Mouse (Mus musculus): ENCODE results near the gene Rnf214.
A peak's percentile ranks its signal among the peaks of the same experiment; 100 is the strongest.

Rnf214 gene

DNA sequence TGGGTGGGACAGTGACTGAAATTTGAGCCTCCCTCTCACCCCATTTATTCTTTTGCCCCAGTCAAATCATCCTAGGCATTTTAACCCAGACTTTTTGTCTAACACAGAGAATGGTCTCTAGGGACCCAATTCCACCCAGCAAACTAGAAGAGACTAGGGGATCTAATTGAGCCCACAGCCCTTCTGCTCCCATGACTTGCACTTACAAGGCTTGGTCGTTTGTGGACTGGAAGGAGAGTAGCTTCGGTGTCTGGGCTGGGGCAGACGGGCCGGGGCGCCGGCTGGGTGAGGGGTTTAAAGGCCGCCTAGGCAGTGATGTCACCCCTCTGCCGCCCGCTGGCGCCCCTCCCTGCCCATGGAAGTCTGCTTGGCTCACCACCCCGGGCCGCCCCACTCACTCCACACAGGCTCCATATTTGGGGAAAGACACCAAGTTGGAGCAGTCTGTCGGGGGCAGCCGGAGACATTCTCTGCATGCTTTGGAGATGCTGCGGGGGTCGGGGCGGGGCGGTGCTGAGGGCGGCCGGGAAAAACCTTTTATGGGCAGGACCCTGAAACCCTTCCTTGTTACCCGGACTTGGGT lies 29.0 kb upstream of the Rnf214 start, which contains the start of gene Tagln:
Gene Tagln, minus strand, starts transcription at position 431 of the 583 bp plus-strand sequence.
- no peak for DNase-seq (ENCODE audit: low spot score)

DNA sequence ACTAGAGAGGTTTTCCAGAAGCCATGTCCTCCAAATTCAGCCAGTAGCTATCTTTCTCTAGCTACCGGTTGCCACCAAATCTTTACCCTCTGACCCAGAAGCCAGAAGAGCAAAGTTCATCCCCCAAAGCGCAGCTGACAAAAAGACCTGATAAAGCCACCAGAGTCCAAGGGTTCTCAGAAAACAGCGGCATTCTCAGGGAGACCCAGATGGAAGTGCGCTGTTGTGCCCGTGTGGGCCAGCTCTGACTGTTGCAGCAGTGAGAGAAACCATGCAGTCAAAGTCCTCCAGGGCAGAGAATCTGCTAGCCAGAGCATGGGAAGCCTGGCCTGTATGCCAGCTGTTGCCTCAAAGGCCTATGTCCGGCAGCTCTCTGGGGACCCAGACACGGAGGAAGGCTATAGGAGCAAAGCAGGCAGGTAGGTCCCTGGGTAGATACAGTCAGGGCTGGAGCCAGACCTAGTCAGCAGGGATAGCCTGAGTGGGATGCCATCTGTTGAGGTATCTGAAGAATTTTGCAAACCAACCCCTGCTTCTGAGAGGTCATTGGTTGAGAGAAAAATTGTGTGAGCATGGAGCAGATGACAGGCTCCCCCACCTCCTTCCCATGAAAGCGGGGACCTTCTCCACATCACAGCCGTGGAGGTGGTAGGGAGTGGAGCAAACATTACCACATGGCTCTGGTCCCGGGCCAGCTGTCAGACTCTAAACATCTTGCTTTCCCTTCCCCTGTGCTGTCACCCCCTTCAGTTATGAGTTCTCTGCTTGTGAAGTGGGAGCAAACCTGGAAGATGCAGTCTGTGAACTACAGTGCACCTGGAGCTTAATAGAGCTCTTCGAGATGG lies 26.1 kb upstream of the Rnf214 start:
- no peak for DNase-seq (ENCODE audit: low spot score)

DNA sequence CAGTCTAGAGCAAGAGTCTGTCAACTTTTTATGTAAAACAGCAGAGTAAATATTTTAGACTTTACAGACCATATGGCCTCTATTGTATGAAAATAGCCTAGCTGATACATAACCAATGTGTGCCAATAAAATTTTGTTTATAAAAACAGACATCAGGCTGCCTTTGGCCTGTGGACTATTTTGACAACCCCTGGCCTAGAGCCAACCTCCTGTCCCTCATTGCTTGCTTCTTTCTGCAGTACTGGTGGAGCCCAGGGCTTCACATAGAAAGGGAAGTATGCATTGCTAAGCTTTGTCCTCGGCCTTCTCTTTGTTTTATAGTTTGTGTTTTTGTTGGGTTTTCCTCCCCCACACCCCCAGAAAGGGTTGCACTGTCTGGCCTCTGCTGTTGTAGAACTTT lies 25.2 kb upstream of the Rnf214 start:
- DNase-seq (ENCODE audit: low spot score), result no peak

DNA sequence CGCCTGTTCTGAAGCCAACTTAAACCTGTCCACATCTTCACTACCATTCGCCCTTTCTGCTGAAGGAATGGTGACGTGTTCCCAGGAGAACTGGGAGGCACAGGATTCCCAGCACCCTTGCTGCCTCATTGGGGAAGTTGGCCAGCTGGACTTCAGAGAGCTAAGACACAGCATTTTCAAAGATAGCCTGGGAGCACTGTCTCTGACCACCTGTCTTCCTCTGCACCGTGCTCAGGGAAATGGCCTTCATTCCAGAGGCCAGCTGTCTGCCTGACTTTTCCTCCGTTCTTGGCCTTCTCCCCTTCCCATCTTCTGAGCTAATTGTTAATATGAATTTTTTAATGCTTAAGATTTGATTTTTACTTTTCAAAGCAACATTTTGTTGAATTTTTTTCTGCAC lies 22.6 kb upstream of the Rnf214 start:
- DNase-seq (ENCODE audit: low spot score), result no peak

DNA sequence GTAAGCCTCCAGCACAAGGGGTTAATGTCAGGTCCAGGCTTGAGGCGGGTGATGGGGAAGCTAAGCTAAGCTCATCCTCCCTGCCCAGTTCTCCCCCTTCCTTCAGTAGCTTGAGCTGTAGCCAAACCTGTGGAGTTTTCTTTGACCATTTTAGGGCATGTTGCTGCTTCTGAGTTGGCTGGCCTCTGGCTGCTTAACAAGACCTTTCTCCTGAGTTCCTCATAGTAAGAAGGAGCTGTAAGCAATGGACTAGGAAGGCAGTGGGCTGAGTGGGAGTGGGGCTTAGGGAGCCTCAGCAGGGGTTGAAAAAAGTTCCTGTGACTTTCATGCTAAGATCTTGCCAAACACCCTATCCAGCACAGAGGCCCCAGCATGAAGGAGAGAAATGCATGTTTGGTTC lies 13.2 kb upstream of the Rnf214 start:
- no peak for DNase-seq (ENCODE audit: low spot score)

DNA sequence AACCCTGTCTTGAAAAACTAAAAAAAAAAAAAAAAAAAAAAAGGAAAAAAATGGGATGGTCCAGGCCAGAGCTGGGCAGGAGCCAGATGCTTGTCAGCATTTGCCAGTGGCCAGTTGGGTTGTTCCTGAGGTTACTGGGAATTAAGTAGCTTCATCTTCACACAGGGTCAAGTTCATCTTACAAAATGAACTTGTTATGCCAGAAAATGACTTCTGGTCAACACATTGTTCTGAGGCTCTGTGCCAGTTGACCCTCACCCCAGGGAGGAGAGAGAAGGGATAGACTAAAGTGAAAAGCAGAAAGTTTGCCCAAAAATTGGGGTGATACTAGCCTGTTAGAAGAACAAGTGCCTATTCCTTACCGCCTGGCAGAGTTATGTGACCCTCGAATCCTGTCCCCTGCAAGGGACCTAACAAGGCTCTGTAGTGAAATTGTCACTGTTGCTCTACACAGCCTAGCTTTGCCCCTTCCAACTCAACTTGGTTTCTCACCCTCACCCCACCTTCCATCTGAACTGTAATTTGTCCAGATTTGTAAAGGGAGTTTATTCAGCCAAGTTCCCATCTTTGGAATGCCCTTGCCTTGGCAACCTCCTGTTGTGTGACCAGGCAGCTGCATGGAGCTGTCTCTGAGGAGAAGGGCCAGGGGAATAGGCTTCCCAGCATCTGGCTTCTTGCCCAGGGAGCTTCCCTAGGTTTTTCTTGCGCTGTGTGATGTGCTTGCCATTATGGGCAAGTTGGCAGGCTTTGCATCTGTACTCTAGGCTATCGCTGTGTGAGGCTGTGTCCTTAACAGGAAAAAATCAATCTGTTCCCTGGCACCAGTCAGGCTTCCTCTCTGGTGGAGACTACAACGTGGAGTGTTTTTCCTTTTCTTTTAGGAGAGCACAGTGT lies 10.6 kb upstream of the Rnf214 start:
- no peak for DNase-seq (ENCODE audit: low spot score)

- no peak for DNase-seq (ENCODE audit: low spot score)
Measured at GRCm38 (mm10) chr9:45915659-45916058, 8.9 kb upstream of the Rnf214 start.

- DNase-seq (ENCODE audit: low spot score), result peak; percentile 37
Measured at GRCm38 (mm10) chr9:45911673-45912072, 5.0 kb upstream of the Rnf214 start.

GRCm38 (mm10) chr9:45910995-45911394 lies 4.3 kb upstream of the Rnf214 start:
- no peak for DNase-seq (ENCODE audit: low spot score)

GRCm38 (mm10) chr9:45907078-45907428 lies 342 bp upstream of the Rnf214 start:
- DNase-seq (ENCODE audit: low spot score), result peak; percentile 32

DNA sequence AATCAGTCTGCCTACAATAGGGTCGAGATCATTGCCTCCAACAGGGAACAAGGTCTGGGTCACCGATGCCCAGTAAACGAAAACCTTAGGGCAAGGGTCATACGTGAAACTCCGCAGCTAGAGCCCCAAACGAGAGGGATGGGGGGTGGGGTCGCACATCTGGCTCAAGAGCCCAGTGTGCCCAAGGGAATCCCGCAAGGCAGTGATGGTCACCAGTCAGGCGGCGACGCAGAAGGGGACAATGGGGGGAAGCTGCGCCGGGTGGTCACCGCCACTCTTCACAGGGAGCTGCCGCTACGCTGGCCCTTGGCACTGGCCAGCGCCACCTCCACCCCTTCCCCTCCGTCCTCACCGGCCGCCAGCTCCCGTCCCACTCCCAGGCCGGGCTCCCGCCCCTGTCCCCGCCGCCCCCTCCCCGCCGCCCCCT lies 887 bp downstream of the Rnf214 start:
- DNase-seq (ENCODE audit: low spot score), result peak; percentile 7

DNA sequence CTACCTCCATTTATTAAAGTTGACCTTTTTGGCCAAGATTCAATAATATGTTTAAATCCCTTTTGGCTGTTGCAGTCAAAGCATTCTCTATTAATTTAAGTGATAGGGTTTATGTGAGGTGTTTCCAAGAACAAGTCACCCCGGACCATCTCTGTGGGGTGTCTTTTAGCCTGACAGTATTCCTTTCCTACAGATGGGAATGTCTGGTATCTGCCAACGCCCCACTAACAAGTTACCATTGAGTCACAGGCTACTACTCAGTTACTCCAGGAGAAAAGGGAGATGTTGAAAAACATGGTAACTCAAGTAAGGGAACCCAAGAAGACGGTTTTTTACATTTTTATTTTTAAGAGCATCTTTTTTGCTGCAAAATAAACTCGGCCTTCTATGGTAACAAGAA lies 1.5 kb downstream of the Rnf214 start:
- DNase-seq (ENCODE audit: low spot score), result no peak

- no peak for DNase-seq (ENCODE audit: low spot score)
Measured at GRCm38 (mm10) chr9:45893681-45894080, 13.0 kb downstream of the Rnf214 start.

DNA sequence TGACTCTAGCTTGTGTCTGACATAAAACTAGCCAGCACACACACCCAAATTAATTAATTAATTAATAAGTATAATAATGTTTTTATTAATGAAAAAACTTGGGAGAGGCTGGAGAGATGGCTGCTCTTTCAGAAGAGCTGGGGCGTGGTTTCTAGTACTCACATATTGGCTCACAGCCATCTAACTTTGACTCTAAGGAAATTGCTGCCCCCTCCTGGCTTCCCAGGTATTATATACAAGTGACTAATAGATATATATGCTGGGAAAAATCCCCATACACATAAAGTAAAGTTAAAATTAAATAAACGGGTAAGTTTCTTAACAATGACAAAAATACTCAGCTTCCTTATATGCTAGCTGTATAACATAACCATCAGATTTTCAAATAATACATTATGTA lies 28.8 kb downstream of the Rnf214 start:
- peak; percentile 13 for DNase-seq (ENCODE audit: low spot score)

DNA sequence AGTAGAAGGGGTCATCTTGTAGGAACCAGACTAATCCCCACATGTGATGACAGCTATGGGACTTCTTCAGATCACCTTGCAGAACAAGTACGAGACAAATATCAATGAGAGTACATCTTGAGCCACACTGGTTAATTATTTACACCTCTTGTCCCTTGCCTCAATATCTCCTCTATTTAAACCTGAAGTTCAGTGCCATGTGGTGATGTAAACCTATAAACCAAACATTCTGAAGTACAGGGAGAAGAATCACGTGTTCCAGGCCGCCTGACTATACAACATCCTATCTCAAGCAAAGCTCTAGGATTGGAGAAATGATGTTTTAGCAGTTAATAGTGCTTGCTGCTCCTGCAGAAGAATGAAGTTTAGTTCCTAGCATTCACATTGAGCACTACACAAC lies 36.4 kb downstream of the Rnf214 start:
- DNase-seq (ENCODE audit: low spot score), result no peak

DNA sequence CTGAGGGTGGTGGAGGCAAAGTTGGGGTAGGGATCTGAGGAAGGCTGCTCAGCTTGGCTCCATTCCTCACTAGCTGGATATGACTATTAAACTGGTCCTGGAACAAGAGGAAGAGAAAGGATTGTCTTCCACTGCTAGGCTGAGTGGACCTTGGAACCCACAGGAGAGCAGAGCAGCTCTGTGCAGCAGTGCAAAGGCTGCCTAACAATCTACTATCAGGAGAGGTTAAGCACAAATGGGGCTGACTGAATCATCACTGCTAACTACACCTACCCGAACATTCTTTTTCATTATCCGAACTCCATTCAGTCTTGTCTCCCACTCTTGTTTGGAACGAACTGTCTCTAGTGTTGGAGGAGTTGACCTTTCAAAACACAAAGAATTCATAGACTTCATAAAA lies 37.5 kb downstream of the Rnf214 start:
- no peak for DNase-seq (ENCODE audit: low spot score)

- DNase-seq (ENCODE audit: low spot score), result no peak
Measured at GRCm38 (mm10) chr9:45861813-45862212, 44.9 kb downstream of the Rnf214 start.

DNA sequence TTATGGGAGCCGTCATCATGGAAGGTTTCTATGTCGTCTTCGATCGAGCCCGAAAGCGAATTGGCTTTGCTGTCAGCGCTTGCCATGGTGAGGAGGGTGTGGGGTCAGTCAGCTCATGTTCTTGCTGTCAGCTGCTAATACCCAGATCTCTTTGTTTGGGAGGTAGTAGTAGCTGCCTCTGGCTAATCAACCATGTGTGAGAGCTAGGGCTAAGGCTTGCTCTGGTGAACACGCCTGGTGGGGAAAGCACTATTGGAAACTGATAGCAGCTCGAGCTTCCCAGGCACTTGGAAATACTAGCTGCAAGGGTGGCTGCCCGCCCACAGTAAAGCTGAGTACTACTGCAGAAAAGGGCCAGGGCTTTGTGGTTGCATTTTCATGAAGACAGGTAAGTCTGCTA lies 47.3 kb downstream of the Rnf214 start:
- DNase-seq (ENCODE audit: low spot score), result no peak

DNA sequence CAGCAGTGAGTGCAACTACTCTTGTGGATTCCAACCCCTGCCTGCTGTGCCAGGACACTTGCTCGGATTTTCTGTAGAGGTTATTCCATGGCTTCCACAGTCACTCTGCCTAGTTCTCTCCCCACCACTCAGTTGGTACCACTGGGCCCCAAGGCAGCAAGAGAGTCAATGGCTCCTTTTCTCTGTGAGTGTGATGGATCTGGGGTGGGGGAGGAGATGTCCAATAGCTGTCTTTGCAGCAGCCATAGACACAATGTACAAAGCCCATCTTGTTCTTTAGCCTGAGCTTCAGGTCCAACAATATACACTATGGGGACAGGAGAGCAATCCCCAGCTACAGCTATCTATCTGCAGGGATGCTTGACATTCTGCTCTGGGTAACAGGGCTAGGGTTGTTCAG lies 52.6 kb downstream of the Rnf214 start:
- no peak for DNase-seq (ENCODE audit: low spot score)

- no peak for DNase-seq (ENCODE audit: low spot score)
Measured at GRCm38 (mm10) chr9:45853695-45854094, 53.0 kb downstream of the Rnf214 start.

DNA sequence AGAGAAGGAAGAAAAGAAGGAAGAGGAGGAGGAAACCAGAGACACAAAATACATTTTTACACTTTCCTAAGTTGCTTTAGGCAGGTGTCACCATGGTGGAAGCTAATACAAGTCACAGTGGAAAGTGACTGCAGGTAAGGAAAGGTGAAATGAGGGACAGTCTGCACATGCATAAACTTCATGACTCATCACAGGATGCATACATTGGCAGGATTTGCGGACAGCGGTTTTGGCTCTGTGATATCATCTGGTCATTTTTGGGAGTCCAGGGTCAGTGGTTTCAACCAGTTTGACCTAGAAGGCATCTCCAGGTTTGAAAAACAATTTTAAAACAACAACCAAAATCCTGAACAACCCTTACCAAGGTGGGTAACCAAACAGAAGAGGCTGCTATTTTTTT lies 54.9 kb downstream of the Rnf214 start:
- no peak for DNase-seq (ENCODE audit: low spot score)

DNA sequence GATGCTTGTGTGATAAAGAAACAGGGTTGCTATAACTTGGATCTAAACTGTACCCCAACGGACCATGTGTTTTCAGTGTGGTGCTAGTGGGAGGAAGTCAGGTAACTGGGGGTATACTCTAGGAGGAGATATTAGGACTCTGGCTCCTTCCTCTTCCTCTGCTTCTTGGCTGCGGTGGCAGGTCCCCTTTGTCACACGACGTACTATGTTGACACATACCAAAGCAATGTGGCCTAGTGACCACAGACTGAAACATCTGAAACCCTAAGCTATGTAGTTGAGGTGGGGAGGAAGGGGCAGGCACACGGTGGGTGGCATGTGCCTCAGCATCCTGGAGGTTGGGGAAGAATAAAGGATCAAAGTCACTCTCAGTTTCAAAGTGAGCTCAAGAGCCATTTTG lies 55.4 kb downstream of the Rnf214 start:
- DNase-seq (ENCODE audit: low spot score), result no peak

Data from c-Kit-positive CD71-positive TER-119-positive erythroid progenitor cells, embryonic 14.5 days (primary cell).